Mouse (Mus musculus) limb, embryonic 10.5 days (tissue): ENCODE data around the gene Tent2. TPM values are rescaled to one million over a fixed set of nuclear protein-coding genes. Genes with fewer than 3 reads are reported as not detected.

ENCODE experiments used
- DNase-seq: peaks from one replicate; pipeline ENCODE4 v3.0.0-alpha.2; 2017; ENCODE audit warnings: low spot score
- H3K27ac ChIP-seq: fragments of 300-500 bp; sonication (generic); 2 replicates; pipeline ENCODE4 v1.5.1; 2016; ENCODE audit warnings: mild to moderate bottlenecking
- H3K27me3 ChIP-seq: fragments of 300-500 bp; sonication (generic); 2 replicates; pipeline ENCODE4 v1.6.1; 2016; ENCODE audit warnings: low read depth, mild to moderate bottlenecking; ENCODE audit not compliant: poor library complexity, severe bottlenecking
- H3K36me3 ChIP-seq: fragments of 300-500 bp; sonication (generic); 2 replicates; pipeline ENCODE4 v1.6.1; 2016; ENCODE audit warnings: mild to moderate bottlenecking, moderate library complexity
- H3K4me1 ChIP-seq: fragments of 300-500 bp; sonication (generic); 2 replicates; pipeline ENCODE4 v1.6.1; 2016
- H3K4me3 ChIP-seq: fragments of 300-500 bp; sonication (generic); 2 replicates; pipeline ENCODE4 v1.5.1; 2016; ENCODE audit warnings: mild to moderate bottlenecking, moderate library complexity
- H3K9me3 ChIP-seq: fragments of 300-500 bp; sonication (generic); replicated peaks from 2 replicates; pipeline ENCODE4 v1.6.1; 2016; ENCODE audit warnings: mild to moderate bottlenecking
- WGBS: fragments of 180-500 bp; shearing (Covaris S2); methylation state at CpG from one replicate; pipeline ENCODE4 v1.1.7; 2016; 5-methylcytosine and 5-hydroxymethylcytosine counted together
- polyA plus RNA-seq: library from polyadenylated mRNA; unstranded; fragments of >200 nt; fragmentation: Nextera tagmentation; extraction: Ambion mirVana; gene quantifications from 2 replicates; pipeline ENCODE4 v1.2.1, GENCODE M21; 2016

The Tent2 gene
- polyA plus RNA-seq, 1 experiment from 2014 or later, result 76.8 TPM

- WGBS, result 89% methylated on average over 2 of the region's 2 CpGs
- Histone ChIP-seq H3K4me1 (peaks cover 7% of the 10 kb centered on the region; the same call in 1 of the 2 replicates), H3K9me3 (no peaks in the 10 kb centered on the region), H3K36me3 (no peaks in the 10 kb centered on the region), H3K27me3 (no peaks in the 10 kb centered on the region), H3K4me3 (no peak overlapping the region), H3K27ac (no peak overlapping the region)
- no peak for DNase-seq
Measured at GRCm38 (mm10) chr13:93135501-93135900, 56.7 kb downstream of the Tent2 start.

- Histone ChIP-seq H3K9me3 (no peaks in the 10 kb centered on the region), H3K27ac (no peak overlapping the region), H3K27me3 (no peaks in the 10 kb centered on the region), H3K4me3 (no peak overlapping the region), H3K4me1 (no peaks in the 10 kb centered on the region), H3K36me3 (no peaks in the 10 kb centered on the region)
- 85% methylated on average over 3 of the region's 3 CpGs for WGBS
- no peak for DNase-seq
Measured at GRCm38 (mm10) chr13:93130674-93131073, 61.5 kb downstream of the Tent2 start.

- H3K27me3 ChIP-seq, result no peaks in the 10 kb centered on the region
- H3K27ac ChIP-seq, result no peak overlapping the region
- H3K36me3 ChIP-seq, result no peaks in the 10 kb centered on the region
- no peak for DNase-seq
- H3K4me1 ChIP-seq, result no peaks in the 10 kb centered on the region
- H3K4me3 ChIP-seq, result no peak overlapping the region
- H3K9me3 ChIP-seq, result no peaks in the 10 kb centered on the region
- WGBS, result 91% methylated on average over 5 of the region's 5 CpGs
Measured at GRCm38 (mm10) chr13:93128961-93129360, 63.2 kb downstream of the Tent2 start.

- Histone ChIP-seq H3K27me3 (no peaks in the 10 kb centered on the region), H3K36me3 (no peaks in the 10 kb centered on the region), H3K4me1 (no peaks in the 10 kb centered on the region), H3K9me3 (no peaks in the 10 kb centered on the region), H3K4me3 (no peak overlapping the region), H3K27ac (no peak overlapping the region)
- 80% methylated on average over 8 of the region's 8 CpGs for WGBS
- DNase-seq, result no peak
Measured at GRCm38 (mm10) chr13:93128111-93128860, 63.9 kb downstream of the Tent2 start.

- Histone ChIP-seq H3K4me1 (no peaks in the 10 kb centered on the region), H3K27me3 (no peaks in the 10 kb centered on the region), H3K36me3 (no peaks in the 10 kb centered on the region), H3K9me3 (no peaks in the 10 kb centered on the region), H3K27ac (no peak overlapping the region), H3K4me3 (no peak overlapping the region)
- no peak for DNase-seq
- WGBS, result 95% methylated on average over 9 of the region's 9 CpGs
Measured at GRCm38 (mm10) chr13:93122321-93122720, 69.9 kb downstream of the Tent2 start.

GRCm38 (mm10) chr13:93117241-93117640 is 74.9 kb downstream of the Tent2 start:
- Histone ChIP-seq H3K4me3 (no peak overlapping the region), H3K27ac (no peak overlapping the region), H3K9me3 (no peaks in the 10 kb centered on the region), H3K4me1 (no peaks in the 10 kb centered on the region), H3K36me3 (no peaks in the 10 kb centered on the region), H3K27me3 (no peaks in the 10 kb centered on the region)
- 86% methylated on average over 7 of the region's 7 CpGs for WGBS
- DNase-seq, result no peak

- H3K36me3 ChIP-seq, result no peaks in the 10 kb centered on the region
- DNase-seq, result no peak
- H3K4me1 ChIP-seq, result no peaks in the 10 kb centered on the region
- 85% methylated on average over 4 of the region's 4 CpGs for WGBS
- H3K4me3 ChIP-seq, result no peak overlapping the region
- no peaks in the 10 kb centered on the region for H3K9me3 ChIP-seq
- no peaks in the 10 kb centered on the region for H3K27me3 ChIP-seq
- H3K27ac ChIP-seq, result no peak overlapping the region
Measured at GRCm38 (mm10) chr13:93102340-93103090, 89.7 kb downstream of the Tent2 start.

GRCm38 (mm10) chr13:93098596-93098995 is 93.6 kb downstream of the Tent2 start:
- H3K4me3 ChIP-seq, result no peak overlapping the region
- no peaks in the 10 kb centered on the region for H3K27me3 ChIP-seq
- no peaks in the 10 kb centered on the region for H3K4me1 ChIP-seq
- H3K9me3 ChIP-seq, result no peaks in the 10 kb centered on the region
- no peak overlapping the region for H3K27ac ChIP-seq
- no peaks in the 10 kb centered on the region for H3K36me3 ChIP-seq
- WGBS, result 90% methylated on average over 3 of the region's 3 CpGs
- DNase-seq, result no peak

GRCm38 (mm10) chr13:93096643-93097042 is 95.5 kb downstream of the Tent2 start:
- no peaks in the 10 kb centered on the region for H3K4me1 ChIP-seq
- 96% methylated on average over 6 of the region's 6 CpGs for WGBS
- H3K27ac ChIP-seq, result no peak overlapping the region
- no peaks in the 10 kb centered on the region for H3K9me3 ChIP-seq
- H3K4me3 ChIP-seq, result no peak overlapping the region
- H3K36me3 ChIP-seq, result no peaks in the 10 kb centered on the region
- no peak for DNase-seq
- H3K27me3 ChIP-seq, result no peaks in the 10 kb centered on the region

Other genes with a start within 250 kb of the Tent2 start
- 0.01 and 0.03 TPM in 2 replicates for gene Cmya5, start 47.7 kb downstream of the Tent2 start, polyA plus RNA-seq
- 9.2 and 9.6 TPM in 2 replicates for gene Homer1, start 107.2 kb upstream of the Tent2 start, polyA plus RNA-seq